Mouse (Mus musculus): ENCODE data around the gene Srgap3.

DNA sequence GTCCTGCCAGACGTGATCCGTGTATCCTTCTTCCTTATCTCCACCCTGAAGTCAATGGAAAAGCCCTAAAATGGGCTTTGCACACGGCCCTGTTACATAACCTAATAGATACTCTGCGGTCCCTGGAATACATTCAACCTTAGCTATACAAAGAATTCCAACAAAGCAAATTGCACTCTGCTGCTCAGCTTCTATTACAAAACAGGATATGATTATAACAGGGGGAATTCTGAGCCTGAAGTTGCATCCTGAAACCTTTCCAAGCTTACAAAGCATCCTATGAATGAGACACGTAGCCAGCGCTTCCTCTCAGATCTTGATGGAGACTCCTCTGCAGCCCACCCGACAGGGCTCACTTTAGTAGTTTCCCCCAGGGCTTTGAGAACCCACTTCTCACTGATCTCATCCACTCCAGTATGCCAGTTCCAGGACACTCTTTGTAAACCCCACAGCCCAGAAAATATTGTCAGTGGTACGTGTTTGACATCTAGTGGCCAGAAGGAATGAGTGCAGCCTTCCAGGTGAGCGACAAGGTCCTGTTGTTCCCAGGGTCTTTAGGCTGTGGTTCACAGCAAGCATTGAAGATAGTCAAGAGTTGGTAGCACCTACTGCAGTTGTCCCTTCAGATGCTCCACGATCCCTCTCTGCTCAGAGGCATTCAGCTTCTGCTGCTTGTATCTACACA, 165.5 kb downstream of the Srgap3 start:
- peak; percentile 38; the same call in 1 of the 2 replicates for TF ChIP-seq CTCF (conservative IDR thresholded peaks at IDR 0.05; ENCODE audit: insufficient read depth, insufficient read length, low read depth, low read length)
- TF ChIP-seq POLR2A (IDR thresholded peaks at IDR 0.05; ENCODE audit: low read depth, low read length): no peak

All from kidney, adult 2 months (tissue).